Mouse (Mus musculus) stomach, embryonic 15.5 days (tissue): ENCODE results near the gene Loxl1. TPM values are rescaled to one million over a fixed set of nuclear protein-coding genes. Genes with fewer than 3 reads are reported as not detected.
A peak's percentile ranks its signal among the peaks of the same experiment; 100 is the strongest.

ENCODE experiments used
- ATAC-seq: fragments of 200-750 bp; cut with Nextera tagmentation; 2 replicates; pipeline ENCODE4 v1.8.0; 2017; ENCODE audit warnings: low read depth, moderate number of reproducible peaks, moderate TSS enrichment; ENCODE audit not compliant: insufficient read depth, low FRiP score
- H3K27ac ChIP-seq: fragments of 300-500 bp; sonication (generic); 2 replicates; pipeline ENCODE4 v1.5.1; 2015; ENCODE audit warnings: mild to moderate bottlenecking, inconsistent platforms
- H3K27me3 ChIP-seq: fragments of 300-500 bp; sonication (generic); replicated peaks from 2 replicates; pipeline ENCODE4 v1.6.1; 2015; ENCODE audit warnings: inconsistent platforms
- H3K36me3 ChIP-seq: fragments of 300-500 bp; sonication (generic); 2 replicates; pipeline ENCODE4 v1.6.1; 2015; ENCODE audit warnings: inconsistent platforms
- H3K4me1 ChIP-seq: fragments of 300-500 bp; sonication (generic); 2 replicates; pipeline ENCODE4 v1.6.1; 2015; ENCODE audit warnings: inconsistent platforms
- H3K4me2 ChIP-seq: fragments of 300-500 bp; sonication (generic); 2 replicates; pipeline ENCODE4 v1.6.1; 2015; ENCODE audit warnings: mild to moderate bottlenecking, inconsistent platforms
- H3K4me3 ChIP-seq: fragments of 300-500 bp; sonication (generic); replicated peaks from 2 replicates; pipeline ENCODE4 v1.5.1; 2015; ENCODE audit warnings: inconsistent platforms
- H3K9ac ChIP-seq: fragments of 300-500 bp; sonication (generic); 2 replicates; pipeline ENCODE4 v1.6.1; 2015; ENCODE audit warnings: inconsistent platforms
- H3K9me3 ChIP-seq: fragments of 300-500 bp; sonication (generic); 2 replicates; pipeline ENCODE4 v1.6.1; 2016; ENCODE audit warnings: inconsistent platforms
- WGBS: fragments of 180-500 bp; shearing (Covaris S2); methylation state at CpG from one replicate; pipeline ENCODE4 v1.1.7; 2015; 5-methylcytosine and 5-hydroxymethylcytosine counted together
- polyA plus RNA-seq: library from polyadenylated mRNA; unstranded; fragments of >200 nt; fragmentation: Nextera tagmentation; extraction: Ambion mirVana; gene quantifications from 2 replicates; pipeline ENCODE4 v1.2.1, GENCODE M21; 2015

The Loxl1 gene
- polyA plus RNA-seq, 1 experiment from 2014 or later, result 49.2 TPM

DNA sequence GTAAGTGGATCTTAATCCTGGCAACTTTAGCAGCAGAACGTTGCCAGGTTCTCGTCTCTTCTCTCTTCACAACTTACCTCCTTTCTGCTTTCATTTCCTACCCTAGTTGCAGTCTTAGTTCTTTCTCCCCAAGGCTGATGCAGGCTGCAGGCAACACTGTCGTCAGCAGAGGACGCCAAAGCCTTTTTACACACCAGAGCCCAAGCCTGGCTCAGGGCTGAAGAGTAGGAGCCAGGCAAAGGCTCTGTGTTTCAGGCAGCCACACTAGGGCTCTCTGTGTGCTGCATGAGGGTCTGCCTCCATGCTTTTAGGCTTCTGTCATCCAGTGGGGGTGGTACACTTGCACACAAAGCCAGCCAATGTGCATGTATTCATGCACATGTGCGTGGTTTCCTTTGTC lies 17.3 kb upstream of the Loxl1 start:
- no peak overlapping the region for H3K9ac ChIP-seq
- H3K4me3 ChIP-seq, result no peak overlapping the region
- H3K4me2 ChIP-seq, result no peak overlapping the region
- no peaks in the 10 kb centered on the region for H3K4me1 ChIP-seq
- WGBS, result 16% methylated on average over 5 of the region's 5 CpGs
- no peaks in the 10 kb centered on the region for H3K36me3 ChIP-seq
- H3K27me3 ChIP-seq, result no peaks in the 10 kb centered on the region
- no peak overlapping the region for H3K27ac ChIP-seq
- H3K9me3 ChIP-seq, result no peaks in the 10 kb centered on the region
- ATAC-seq, result no peak

DNA sequence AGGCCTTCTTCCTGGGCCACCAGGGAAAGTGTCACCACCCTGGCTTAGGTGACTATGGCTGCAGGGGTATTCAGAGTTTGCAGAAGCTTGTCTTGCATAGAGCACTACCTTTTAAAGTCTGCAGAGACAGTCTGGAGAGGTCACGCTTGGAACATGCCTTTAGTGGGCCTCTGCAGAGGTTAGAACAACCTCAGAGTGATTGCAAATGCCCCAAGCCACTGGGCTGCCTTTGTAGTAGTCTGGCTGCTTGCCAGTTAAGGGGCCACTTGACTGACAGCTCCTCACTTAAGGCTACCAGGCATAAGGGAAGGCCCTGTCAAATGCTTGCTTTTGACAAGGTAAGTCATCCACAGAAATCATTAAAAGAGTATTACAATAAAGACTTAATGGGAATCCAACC lies 14.4 kb upstream of the Loxl1 start:
- Histone ChIP-seq H3K4me2 (no peak overlapping the region), H3K9ac (no peak overlapping the region)
- WGBS, result 48% methylated on average over 1 of the region's 1 CpGs

DNA sequence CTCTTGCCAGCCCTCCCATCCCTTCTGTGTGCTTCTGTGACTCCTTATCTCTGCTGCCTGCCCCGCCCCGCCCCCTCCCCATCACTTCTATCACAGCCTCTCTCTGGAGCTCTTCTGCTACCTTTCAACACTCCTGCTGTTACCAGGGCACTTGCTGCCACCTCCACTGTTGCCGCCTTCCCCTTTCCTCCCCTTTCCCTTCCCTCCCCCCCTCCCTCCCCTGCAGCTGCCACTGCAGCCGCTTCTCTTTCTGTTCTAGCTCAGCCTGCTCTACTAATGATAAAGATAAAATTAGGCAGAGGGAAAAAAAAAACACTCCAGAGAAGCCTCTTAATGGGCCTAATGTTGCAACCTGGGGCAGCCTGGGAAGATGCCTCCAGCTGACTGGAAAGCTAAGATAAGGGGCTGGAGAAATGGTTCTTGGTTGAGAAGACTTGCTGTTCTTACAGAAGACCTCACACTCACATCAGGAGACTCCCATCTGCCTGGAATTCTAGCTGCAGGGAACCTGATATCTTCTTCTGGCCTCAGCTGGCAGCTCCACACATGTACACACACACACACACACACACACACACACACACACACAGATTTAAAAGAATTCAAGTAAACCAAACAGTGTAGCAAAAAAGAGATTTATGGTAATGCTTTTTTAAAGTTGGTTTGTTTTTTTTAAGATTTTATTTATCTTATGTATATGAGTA lies 13.6 kb upstream of the Loxl1 start:
- WGBS, result 15% methylated on average over 4 of the region's 4 CpGs
- Histone ChIP-seq H3K4me1 (no peaks in the 10 kb centered on the region), H3K4me2 (no peak overlapping the region), H3K4me3 (no peak overlapping the region), H3K36me3 (no peaks in the 10 kb centered on the region), H3K9me3 (no peaks in the 10 kb centered on the region), H3K27ac (no peak overlapping the region), H3K27me3 (no peaks in the 10 kb centered on the region), H3K9ac (no peak overlapping the region)
- ATAC-seq, result no peak

More for the DNA sequence above, 14.4 kb upstream of the Loxl1 start:
- H3K4me1 ChIP-seq, result no peaks in the 10 kb centered on the region
- H3K27ac ChIP-seq, result no peak overlapping the region
- H3K4me3 ChIP-seq, result no peak overlapping the region
- H3K9me3 ChIP-seq, result no peaks in the 10 kb centered on the region
- no peaks in the 10 kb centered on the region for H3K27me3 ChIP-seq
- no peaks in the 10 kb centered on the region for H3K36me3 ChIP-seq
- ATAC-seq, result no peak

DNA sequence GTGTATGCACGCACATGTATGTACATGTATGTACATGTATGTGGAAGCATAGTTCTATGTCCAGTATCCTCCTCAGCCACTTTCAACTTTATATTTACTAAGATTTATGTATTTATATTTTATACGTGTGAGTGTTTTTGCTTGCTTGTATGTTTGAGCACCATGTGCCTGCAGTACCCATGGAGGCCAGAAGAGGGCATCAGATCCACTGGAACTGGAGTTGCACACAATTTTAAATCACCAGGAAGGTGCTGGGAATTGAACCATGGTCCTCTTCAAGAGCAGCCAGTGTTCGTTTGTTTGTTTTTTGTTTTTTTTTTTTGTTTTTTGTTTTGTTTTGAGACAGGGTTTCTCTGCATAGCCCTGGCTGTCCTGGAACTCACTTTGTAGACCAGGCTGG lies 8.7 kb upstream of the Loxl1 start:
- no peak overlapping the region for H3K4me3 ChIP-seq
- no peaks in the 10 kb centered on the region for H3K36me3 ChIP-seq
- WGBS, result 97% methylated on average over 3 of the region's 3 CpGs
- ATAC-seq, result no peak
- H3K9me3 ChIP-seq, result no peaks in the 10 kb centered on the region
- peaks cover 8% of the 10 kb centered on the region for H3K4me1 ChIP-seq
- no peak overlapping the region for H3K27ac ChIP-seq
- H3K4me2 ChIP-seq, result no peak overlapping the region
- H3K9ac ChIP-seq, result no peak overlapping the region
- no peaks in the 10 kb centered on the region for H3K27me3 ChIP-seq

DNA sequence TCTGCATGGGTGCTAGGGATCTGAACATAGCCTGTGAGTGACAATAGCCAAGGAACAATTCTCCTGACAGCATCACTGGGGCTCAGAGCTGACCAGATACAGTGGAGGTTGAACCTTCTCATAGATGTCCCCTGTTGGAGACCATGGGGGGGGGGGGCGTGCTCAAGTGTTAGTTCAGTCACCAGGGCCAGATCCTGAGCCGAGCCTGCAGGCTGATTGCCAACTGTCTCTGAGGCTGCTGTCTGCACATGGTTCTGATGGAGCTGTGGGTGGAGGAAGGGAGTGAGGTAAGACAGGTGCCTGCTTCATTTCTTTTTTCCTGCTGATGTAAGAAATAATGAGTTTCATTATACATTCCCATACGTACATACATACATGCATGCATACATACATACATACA lies 5.3 kb upstream of the Loxl1 start:
- 0 out of 2 replicates have a peak, but pooled peaks cover 3% of the 10 kb centered on the region for H3K27me3 ChIP-seq
- no peak for ATAC-seq
- whole genome bisulfite sequencing, result 80% methylated on average over 3 of the region's 3 CpGs

DNA sequence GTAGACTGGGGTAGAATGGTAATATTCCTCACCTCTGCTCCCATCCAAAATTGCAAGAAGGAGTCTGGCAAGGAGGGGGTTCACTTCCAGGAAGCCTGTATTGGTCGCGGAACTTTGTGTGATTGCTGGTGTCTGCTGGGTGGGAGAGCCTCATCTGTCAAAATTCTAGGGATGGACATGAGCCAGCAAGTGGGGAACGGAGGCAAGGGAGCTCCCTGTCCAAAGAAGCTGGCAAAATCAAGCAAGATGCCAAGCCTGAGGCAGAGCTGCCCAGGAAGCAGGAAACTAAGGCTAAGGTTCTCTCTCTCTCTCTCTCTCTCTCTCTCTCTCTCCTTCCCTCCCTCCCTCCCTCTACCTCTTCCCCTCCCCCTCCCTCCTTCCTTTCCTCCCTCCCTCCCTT lies 4.4 kb upstream of the Loxl1 start:
- 37% methylated on average over 3 of the region's 3 CpGs for WGBS
- no peak for ATAC-seq
- H3K27ac ChIP-seq, result no peak overlapping the region

More for the DNA sequence above, 5.3 kb upstream of the Loxl1 start:
- no peak overlapping the region for H3K4me2 ChIP-seq
- peaks cover 27% of the 10 kb centered on the region for H3K4me1 ChIP-seq
- no peaks in the 10 kb centered on the region for H3K9me3 ChIP-seq
- H3K9ac ChIP-seq, result no peak overlapping the region
- H3K27ac ChIP-seq, result no peak overlapping the region
- no peaks in the 10 kb centered on the region for H3K36me3 ChIP-seq
- H3K4me3 ChIP-seq, result no peak overlapping the region

DNA sequence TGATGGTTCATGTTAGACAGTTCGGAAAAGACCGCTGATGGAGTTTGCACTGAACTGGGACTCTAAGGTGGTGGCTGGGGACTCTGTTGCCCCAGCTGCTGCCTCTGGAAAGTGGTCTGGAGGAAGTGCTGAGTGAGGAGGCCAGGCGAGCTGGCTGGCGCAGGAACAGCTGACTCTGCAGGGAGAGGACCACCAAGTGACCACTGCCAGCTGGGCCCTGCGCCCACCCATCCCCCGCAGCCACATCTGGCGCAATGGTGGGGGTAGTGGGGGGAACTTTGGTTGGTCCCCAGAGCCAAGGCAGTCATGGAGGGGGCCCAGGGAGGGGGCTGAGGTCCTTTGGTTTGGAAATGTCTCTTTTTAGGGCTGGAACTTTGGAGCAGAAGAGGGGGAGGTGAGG lies 3.8 kb upstream of the Loxl1 start:
- Histone ChIP-seq H3K27ac (no peak overlapping the region), H3K4me1 (peaks cover 41% of the 10 kb centered on the region), H3K4me3 (no peak overlapping the region), H3K27me3 (peaks cover 4% of the 10 kb centered on the region; the same call in 1 of the 2 replicates), H3K36me3 (no peaks in the 10 kb centered on the region), H3K9ac (no peak overlapping the region), H3K9me3 (no peaks in the 10 kb centered on the region), H3K4me2 (no peak overlapping the region)
- WGBS, result 69% methylated on average over 7 of the region's 7 CpGs
- ATAC-seq, result no peak

More for the DNA sequence above, 4.4 kb upstream of the Loxl1 start:
- H3K36me3 ChIP-seq, result no peaks in the 10 kb centered on the region
- no peak overlapping the region for H3K9ac ChIP-seq
- peaks cover 36% of the 10 kb centered on the region for H3K4me1 ChIP-seq
- no peaks in the 10 kb centered on the region for H3K9me3 ChIP-seq
- peaks cover 4% of the 10 kb centered on the region; the same call in 1 of the 2 replicates for H3K27me3 ChIP-seq
- H3K4me2 ChIP-seq, result no peak overlapping the region
- no peak overlapping the region for H3K4me3 ChIP-seq

DNA sequence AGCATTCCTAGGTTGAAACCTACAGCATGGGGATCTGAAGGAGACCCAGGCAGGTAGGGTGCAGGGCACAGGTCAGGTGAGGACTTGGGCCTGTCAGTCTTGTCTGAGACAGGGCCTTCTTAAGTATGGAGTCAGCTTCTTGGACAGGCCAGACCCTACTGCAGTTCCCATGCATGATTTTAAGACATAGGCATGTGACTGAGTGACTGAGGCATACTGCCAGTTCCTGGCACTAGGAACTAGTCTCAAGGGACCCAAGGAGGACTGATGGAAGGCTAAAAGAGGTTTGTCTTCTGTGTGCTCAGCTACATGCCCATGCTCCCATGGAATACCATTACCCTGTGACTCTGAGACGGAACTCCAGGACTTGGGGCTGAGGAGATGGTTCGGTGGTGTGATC lies 2.9 kb upstream of the Loxl1 start:
- Histone ChIP-seq H3K9ac (no peak overlapping the region), H3K4me3 (no peak overlapping the region), H3K36me3 (no peaks in the 10 kb centered on the region), H3K27me3 (peaks cover 8% of the 10 kb centered on the region), H3K27ac (peak overlapping the region; percentile 85), H3K4me1 (peaks cover 49% of the 10 kb centered on the region), H3K4me2 (no peak overlapping the region), H3K9me3 (no peaks in the 10 kb centered on the region)
- WGBS, result 86% methylated on average over 2 of the region's 2 CpGs
- no peak for ATAC-seq

DNA sequence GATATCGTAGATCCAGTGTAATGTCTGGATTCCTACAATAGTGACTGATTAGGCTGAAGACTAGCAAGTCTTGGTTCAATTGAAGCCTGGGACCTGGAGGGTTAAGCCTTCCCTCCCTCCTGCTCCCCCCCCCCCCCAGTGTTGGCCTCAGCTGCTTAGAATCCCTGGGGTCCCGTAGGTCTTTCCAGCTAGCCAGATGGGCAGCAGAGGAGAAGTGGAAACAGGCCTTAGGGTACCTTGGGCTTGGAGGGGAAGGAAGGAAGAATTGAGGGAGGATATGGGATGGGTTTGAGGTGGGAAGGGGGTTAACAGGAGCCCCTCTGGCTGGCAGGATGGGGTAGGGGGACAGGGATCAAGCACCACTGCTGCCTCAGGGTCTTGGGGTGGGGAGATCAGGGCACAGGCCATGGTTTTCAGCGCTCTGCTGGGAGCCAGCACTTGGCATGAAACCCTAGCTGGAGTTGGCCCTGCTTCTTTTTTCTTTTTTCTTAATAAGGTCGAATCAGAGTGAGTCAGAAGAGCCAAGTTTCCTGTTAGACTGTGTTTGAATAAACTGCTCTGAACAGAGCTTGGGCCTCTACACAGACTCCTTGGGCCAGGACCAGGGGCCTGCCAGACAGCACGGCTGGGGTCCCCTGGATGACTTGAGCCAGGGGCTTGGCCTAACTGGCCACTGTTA lies 1.8 kb upstream of the Loxl1 start:
- Histone ChIP-seq H3K4me3 (no peak overlapping the region), H3K4me1 (peaks cover 55% of the 10 kb centered on the region), H3K9me3 (no peaks in the 10 kb centered on the region), H3K9ac (no peak overlapping the region), H3K27ac (peak overlapping the region; percentile 85), H3K36me3 (no peaks in the 10 kb centered on the region), H3K4me2 (no peak overlapping the region), H3K27me3 (peaks cover 8% of the 10 kb centered on the region)
- WGBS, result 38% methylated on average over 5 of the region's 5 CpGs
- no peak for ATAC-seq

DNA sequence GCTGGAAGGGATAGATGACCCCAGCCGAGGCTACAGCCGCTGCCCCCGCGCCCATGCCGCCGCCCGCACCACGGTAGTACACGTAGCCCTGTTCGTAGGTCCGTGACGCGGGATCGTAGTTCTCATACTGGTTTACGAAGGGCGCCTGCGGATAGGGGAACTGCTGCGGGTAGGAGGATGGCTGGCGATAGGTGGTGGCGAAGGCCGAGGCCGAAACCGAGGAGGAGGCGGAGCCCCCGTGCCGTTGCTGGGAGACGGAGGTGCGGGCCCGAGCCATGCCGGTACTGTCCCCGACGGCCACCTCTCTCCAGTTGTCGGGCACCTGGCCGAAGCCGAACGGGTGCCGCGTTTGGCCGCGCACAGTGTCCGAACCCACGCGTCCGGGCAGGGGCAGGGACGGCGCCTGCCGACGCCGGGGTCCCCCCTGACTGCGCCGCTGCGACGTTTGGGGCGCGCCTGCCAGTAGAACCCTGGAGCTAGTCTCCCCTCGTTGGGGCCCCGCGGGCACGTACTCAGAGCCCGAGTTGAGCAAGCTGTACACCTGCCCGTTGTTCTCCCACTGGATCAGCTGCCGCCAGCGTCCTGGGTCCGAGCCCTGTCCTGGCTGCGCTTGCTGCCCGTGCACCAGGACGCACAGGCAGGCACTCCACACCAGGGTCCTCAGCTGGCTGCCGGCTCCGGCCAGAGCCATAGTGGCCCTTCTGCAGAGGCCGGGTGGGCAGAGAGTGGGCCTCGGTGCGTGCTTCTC lies 616 bp downstream of the Loxl1 start:
- no peak for ATAC-seq
- peak overlapping the region; percentile 80 for H3K27ac ChIP-seq
- peaks cover 66% of the 10 kb centered on the region for H3K4me1 ChIP-seq
- H3K4me2 ChIP-seq, result peak overlapping the region; percentile 82
- H3K9me3 ChIP-seq, result no peaks in the 10 kb centered on the region
- H3K4me3 ChIP-seq, result peak overlapping the region; percentile 52
- 1% methylated on average over 55 of the region's 72 CpGs for WGBS
- H3K27me3 ChIP-seq, result peaks cover 8% of the 10 kb centered on the region
- peak overlapping the region; percentile 30; the same call in 1 of the 2 replicates for H3K9ac ChIP-seq
- H3K36me3 ChIP-seq, result no peaks in the 10 kb centered on the region

DNA sequence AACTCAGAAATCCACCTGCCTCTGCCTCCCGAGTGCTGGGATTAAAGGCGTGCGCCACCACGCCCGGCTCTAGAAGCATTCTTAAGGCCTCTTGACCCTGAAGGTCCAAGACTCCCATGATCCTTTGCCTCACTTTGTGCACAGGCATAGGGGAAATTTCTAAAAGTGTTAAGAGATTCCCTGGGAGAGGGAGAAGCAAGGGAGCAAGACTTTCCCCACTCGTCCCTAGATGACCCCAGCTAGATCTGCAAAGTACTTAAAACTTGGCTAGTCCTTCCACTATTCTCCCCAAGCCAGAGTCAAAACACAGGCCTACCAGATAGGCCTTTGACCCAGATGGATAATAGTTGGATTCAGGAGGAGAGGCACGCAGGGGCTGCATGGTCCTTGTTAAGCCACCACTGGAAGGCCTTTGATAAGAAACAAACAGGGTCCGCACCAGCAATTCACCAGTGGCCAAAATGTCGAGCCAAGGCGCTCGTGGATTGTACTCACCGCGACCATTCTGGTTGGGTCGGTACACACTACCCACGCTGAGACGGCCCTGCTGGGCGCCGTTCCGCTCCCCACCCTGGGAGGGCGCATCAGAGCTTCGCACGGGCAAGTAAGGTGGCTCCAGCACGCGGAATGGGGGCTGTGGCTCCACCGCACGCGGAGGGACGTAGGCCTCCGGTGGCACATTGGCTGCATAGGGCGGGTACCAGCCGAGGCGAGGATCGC lies 1.6 kb downstream of the Loxl1 start:
- no peak for ATAC-seq
- peak overlapping the region; percentile 52 for H3K4me3 ChIP-seq
- peaks cover 66% of the 10 kb centered on the region for H3K4me1 ChIP-seq
- H3K36me3 ChIP-seq, result no peaks in the 10 kb centered on the region
- peak overlapping the region; percentile 82 for H3K4me2 ChIP-seq
- 64% methylated on average over 33 of the region's 33 CpGs for WGBS
- peak overlapping the region; percentile 30; the same call in 1 of the 2 replicates for H3K9ac ChIP-seq
- no peaks in the 10 kb centered on the region for H3K9me3 ChIP-seq
- H3K27ac ChIP-seq, result no peak overlapping the region
- peaks cover 8% of the 10 kb centered on the region for H3K27me3 ChIP-seq
